Mouse (Mus musculus) regulatory T cell (primary cell): ENCODE measurements around the gene Gm21761.
"Not testable (repeated sequence)": the region's sequence is repeated elsewhere in the genome, so short reads cannot be mapped to it uniquely, and the experiment has no call there.

Experiments
- in situ Hi-C: fragments of 300-600 bp; cut with MboI, MseI; formaldehyde crosslinking; loops from one replicate; pipeline ENCODE4 v1.15.1; 2025; ENCODE audit warnings: high pct_unique_total_duplicates

Gm21761 gene

DNA sequence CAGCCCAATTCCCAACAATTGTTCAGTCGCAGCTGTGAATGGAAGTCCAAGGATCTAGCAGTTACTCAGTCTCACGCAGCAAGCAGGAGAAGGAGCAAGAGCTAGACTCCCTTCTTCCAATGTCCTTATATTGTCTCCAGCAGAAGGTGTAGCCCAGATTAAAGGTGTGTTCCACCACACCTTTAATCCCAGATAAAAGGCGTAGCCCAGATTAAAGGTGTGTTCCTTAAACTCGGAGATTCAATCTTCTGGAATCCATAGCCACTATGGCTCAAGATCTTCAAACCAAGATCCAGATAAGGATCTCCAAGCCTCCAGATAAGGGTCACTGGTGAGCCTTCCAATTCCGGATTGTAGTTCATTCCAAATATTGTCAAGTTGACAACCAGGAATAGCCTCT, at the start of gene Gm21761:
Gm21761 (minus strand) TSS at position 101 of the 400 bp plus-strand sequence.
- in situ Hi-C loops = not testable (repeated sequence)

DNA sequence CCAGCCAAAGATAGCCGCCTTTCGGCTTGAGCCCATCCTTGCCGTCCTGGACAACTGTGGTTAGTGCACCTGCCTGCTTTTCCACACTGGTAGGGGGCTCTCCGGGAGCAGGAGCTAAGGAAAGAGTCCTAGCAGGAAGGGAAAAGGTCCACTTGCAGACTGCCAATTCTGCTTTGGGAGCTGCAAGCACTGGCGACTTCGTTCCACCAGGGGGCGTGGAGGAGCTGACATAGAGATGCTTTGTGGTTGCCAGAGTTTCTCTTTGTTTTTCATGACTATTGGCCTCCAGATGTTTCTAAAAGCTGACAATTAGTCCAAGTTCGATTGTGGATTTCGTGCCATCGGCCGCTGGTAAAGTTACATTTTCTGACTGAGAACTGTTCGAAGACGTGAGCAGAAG, 40.1 kb upstream of the Gm21761 start:
- in situ Hi-C loops = not testable (repeated sequence)

DNA sequence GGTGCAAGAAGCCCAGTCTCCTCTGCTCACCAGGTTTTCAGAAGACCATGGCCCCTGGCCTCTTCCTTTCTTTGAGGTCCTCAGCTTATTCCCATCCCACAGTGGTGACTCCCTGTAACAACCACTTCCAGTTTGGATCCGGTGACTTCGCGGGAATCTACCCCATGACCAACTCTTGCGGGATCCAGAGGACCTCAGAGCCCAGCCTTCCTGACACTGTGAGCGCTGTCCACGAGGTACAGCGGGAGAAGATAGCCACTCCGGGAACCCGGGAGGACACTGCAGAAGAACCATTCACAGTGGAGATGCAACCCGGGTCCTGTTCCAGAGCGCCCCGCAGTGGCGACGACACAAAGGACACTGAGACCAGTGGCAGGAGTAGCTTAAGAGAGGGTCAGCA, 39.1 kb upstream of the Gm21761 start:
- in situ Hi-C loops = not testable (repeated sequence)

DNA sequence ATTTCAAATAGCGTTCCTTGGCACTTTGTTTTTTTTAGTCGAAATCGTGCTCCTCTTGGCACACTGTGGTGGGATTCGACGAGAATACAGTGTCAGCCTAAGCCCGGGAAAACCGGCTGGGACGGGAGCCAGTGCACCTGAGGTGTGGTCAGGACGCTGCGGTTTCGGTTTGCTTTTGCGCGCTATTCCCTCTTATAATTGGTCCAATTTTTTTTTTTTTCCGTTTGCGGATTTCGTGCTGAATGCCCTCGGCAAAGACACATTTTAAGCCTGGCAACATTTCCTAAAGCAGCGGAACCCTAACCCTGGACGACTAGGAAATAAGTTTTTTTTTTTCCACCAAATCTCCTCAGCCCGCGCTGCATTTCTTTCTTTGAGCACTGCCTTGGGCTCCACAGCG, 36.9 kb upstream of the Gm21761 start:
- in situ Hi-C loops = not testable (repeated sequence)

DNA sequence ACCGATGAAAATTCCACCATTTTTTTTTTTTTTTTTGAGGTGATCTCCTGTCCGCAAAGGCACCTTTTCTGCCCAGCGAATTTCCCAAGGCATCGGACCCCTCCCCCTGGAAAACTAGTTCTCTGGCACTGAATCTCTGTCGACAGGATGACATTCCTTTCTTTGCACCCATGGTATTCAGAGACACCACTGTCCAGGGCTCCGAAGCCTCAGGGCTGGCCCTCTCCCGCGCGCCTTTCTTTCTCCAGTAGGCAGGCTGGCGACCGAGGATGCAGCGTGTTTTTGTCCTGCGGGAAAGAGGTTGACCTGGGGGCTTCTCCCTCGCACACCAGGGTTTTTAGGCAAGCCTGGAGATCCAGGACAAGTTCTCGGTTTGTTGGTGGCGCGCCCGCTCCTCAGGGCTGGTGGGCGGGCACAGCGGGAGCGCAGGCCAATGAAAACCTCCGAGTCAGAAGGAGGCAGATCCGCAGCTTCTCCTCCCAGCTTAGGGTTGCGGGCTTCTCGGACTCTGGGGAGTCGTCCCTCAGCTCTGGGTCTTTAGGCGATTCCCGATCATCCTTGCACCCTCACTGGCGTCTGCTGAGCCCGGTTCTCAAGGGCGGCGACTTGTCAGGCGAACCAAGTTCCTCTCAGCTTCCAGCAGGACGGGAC, 36.4 kb upstream of the Gm21761 start:
- in situ Hi-C loops = not testable (repeated sequence)

DNA sequence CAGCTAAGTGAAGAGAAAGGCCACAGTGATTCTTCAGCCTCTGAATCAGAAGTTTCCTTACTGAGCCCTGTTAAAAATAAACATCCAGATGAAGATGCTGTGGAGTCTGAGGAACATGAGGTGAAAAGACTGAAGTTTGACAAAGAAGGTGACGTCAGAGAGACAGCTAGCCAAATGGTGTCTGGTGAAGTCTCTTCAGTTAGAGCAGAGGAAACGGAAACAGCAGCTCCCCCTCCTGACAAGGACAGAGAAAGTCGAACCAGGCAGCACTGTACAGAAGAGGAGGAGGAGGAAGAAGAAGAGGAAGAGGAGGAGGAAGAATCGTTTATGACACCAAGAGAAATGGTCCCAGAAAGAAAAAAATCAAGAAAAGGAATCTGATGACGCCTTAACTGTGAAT, 33.8 kb upstream of the Gm21761 start:
- in situ Hi-C loops = not testable (repeated sequence)

DNA sequence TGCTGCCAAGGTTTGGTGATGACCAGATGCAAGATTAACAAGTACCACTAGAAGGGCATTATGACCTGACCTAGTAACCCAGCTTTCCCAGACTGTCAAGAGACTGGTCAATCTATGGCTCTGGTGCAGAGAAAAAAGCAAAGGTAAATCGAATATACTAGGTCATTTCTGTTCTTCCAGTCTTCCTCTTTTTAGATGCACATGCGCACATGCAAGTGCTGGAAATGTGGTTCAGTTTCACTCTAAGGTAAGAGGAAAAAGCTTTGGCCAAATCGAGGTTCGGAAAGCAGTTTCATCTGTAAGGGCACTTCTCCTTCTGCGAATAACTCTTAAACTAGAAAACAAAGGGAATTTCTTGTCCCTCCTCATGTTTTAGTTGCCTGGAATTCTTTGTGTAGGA, 26.5 kb upstream of the Gm21761 start:
- in situ Hi-C loops = loop anchor here (5.0 kb wide), 1 partner anchor 152 kb away; no protein-coding TSS in a partner anchor

DNA sequence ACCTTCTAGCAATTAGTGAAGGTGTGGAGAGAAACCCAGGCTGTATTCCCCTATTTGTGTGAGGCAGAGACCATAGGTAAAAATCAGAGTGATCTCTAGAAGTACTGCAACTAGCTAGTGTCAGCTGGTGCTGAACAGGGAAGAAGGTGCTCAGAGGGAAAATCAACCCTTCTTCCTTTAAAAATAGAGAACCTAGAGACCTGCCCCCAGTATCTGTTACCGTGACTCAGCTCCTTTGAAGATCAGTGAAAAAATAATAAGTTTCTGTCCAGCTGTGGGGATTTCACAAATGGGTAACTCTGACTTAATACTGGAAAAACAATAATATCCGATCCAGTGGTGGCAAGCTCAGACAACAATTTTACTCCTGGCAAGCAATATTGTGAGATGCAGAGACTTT, 26.0 kb upstream of the Gm21761 start:
- in situ Hi-C loops = loop anchor here (5.0 kb wide), 1 partner anchor 152 kb away; no protein-coding TSS in a partner anchor

DNA sequence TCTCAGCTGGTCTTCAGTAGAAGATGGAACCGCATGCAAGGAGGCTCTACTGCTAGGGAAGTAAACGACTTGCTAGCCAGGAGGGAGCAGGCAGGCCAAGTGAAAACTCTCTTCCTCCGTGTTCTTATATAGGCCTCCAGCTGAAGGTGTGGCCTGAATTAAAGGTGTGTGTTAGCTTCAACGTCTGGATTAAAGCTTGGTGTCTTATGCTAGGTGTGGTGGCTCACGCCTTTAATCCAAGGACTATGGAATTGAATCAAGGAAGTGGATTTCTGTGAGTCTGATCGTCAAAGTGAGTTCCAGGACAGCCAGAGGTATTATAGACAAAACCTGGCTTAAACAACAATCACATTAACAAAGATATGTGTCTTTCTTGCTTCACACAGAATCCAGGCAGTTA, 21.6 kb upstream of the Gm21761 start, which contains the start of gene B020031M17Rik:
B020031M17Rik (minus strand) TSS at position 101 of the 400 bp plus-strand sequence.
- in situ Hi-C loops = not testable (repeated sequence)

DNA sequence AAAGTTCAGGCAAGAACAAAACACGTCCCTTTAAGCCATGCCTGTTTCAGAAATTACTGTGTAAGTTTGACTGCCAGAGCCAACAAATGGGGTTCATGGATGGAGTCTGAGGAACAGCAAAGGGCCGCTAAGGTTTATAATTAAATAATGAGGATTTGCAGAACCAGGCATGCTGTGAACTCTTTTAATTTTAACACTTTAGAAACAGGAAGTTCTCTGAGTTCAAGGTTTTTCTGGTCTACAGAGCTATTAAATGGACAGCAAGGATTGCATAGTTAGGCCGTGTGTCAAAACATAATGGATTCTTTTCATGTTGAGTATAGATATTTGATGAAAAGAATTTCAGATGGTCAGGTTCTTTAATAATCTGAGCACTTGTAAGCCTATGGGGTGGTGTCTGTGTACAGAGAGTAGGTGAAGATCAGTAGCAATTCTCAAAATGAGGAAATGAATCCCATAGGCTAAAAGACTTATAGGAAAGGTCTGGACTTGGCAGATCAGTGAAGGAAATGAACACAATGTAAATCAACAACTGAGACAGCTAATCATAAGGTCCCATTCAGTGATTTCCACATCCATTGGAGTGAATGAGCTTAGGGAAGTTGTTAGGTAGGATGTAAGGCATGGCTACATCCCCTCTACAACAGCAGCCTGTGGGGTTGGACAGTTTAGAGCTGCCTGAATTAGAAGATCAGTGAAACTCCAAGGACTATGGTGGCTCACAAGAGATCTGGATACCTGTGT, 4.3 kb downstream of the Gm21761 start:
- in situ Hi-C loops = not testable (repeated sequence)

DNA sequence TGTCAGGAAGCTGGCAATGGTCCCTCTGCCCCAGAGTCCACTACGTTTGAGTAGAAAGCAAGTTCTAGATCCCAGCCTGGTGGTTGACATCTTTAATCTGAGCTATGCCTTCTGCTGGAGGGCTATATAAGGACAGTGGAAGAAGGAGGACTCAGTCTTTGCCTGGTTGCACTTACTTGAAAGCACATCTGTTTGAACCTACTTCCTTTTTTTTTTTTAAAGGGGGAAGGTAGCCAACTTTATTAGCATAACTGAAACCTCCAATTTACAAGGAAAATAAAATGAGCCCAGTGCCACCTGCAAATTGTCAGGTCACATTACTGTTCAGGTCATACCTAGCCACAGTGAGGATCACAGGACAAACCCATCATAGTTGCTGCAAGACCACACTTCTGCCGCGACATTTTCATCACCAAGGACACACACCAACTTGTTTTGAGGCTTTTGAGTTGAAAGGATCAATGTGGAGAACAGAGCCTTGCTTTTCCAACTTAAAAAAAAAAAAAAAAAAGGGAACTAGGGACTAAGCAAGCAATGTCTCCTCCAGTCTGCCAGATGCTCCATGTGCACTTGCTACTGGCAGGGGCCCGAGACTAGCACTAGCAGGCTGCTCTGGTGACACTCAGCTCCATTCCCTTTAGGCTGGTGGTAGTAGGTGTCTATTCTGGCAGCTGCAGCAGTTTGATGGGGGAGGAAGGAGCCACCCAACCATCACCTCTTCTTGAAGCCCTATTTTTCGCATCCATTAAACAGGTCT, 11.9 kb downstream of the Gm21761 start:
- in situ Hi-C loops = loop anchor here (5.0 kb wide), 1 partner anchor 235 kb away; no protein-coding TSS in a partner anchor

DNA sequence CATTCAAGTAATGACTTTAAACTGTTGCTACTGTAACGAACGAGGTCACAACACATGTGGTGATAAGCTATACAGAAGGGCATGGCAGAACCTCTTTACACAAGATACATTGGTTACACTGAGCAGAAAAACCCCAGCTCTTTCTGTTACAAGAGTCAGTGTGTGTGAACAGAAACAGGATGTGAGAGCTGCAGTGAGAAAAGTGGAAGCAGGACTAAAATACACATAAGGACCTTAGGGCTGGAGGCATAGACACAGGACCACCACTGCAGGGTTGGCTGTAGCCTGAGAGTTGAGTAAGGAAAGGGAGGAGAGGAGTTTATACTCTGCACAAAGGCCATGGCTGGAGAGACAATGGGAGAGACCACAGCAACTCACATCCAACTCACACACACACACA, 12.6 kb downstream of the Gm21761 start:
- in situ Hi-C loops = loop anchor here (5.0 kb wide), 1 partner anchor 236 kb away; no protein-coding TSS in a partner anchor

DNA sequence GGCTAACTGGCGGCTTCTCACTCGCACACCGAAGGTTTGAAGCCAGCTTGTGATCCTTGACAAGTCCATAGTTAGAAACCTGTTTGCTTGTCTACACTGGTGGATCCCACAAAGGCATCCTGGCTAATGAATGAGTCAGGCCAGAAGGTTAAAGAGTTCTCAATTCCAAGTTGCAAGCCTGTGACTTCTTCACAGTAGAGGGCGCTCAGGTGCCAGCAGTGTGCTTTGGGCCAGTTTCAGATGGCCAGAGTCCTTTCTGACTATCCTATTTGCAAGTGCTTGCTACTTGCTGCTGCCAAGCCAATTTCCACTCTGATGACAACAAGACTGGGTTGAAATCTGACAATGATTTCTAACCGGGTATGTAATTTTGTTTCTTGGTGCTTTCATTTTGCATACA, 30.5 kb downstream of the Gm21761 start:
- in situ Hi-C loops = not testable (repeated sequence)

DNA sequence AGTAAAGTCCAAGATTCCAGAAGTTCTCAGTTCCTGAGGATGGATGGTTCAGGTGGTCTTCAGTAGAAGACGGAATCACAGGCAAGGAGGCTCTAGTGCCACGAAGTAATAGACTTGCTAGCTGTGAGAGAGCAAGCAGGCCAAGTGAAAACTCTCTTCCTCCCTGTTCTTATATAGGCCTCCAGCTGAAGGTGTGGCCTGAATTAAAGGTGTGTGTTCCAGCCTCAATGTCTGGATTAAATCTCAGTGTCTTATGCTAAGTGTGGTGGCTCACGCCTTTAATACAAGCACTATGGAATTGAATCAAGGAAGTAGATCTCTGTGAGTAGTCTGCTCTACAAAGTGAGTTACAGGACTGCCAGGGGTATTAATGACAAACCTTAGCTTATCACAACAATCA, 34.4 kb downstream of the Gm21761 start, which contains the start of gene Tcstv1:
Tcstv1 (minus strand) TSS at position 101 of the 400 bp plus-strand sequence.
- in situ Hi-C loops = not testable (repeated sequence)

DNA sequence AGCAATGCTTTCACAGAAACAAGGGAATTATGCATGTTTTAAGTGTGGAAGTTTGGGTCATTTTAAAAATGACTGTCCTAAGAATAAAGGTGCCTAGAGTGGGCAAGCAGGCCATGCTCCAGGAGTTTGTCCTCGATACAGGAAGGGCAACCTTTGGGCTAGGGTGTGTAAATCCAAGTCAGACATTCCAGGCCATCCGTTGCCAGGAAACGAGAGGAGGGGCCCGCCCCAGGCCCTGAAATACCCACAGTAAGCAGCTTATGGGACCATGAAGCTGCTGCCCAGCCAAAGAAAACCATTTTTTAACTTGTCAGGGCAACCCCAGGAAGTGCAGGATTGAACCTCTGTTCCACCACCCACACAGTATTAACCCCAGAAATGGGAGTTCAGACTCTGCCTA, 42.2 kb downstream of the Gm21761 start:
- in situ Hi-C loops = not testable (repeated sequence)

DNA sequence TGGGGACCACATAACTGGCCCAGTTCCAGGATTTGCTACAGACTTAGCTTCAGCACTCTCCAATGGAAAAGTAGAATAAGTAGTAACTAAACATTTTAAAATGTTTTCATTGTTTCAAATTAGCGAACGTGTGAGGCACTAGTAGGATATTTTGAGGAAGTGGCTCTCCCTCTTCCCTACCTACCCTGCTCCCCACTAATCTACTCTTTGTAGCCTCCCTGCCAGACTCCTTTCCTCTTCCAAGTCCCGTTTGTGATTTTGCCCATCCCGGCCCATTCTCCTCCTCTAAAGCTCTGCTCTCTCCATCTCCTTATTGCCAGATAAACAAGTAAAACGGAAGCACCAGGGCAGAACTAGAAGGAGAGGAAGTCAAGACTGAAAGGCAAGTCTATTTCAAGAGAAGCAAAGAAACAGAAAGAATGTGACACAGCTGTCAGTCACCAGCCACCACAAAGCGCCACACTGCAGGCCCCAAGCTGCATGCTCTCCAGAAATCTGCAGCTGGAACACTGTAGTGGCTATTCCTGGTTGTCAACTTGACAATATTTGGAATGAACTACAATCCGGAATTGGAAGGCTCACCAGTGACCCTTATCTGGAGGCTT, 64.6 kb downstream of the Gm21761 start:
- in situ Hi-C loops = not testable (repeated sequence)

DNA sequence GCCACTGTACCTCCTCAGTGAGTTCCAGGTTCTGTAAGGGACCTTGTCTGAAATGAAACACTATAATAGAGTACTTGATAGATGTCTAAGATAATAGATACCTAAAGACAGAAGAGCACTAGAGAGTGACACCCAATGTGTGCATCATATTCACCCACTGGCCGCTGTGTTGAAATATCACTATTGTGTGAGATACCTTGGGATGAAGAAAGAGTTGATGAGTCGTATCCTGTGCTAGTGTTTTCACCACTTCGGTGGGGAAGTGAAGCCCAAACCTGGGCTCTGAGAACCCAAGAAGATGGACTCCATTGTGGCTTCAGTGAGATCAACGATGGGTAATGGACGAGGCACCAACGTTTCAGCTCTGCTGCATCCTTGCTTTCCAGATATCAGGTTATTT, 66.7 kb downstream of the Gm21761 start:
- in situ Hi-C loops = not testable (repeated sequence)
